Mouse (Mus musculus): ENCODE data around the gene Gm17949. TPM values are rescaled to one million over a fixed set of nuclear protein-coding genes. Genes with fewer than 3 reads are reported as not detected.

Gene Gm17949
- polyA plus RNA-seq, 1 experiment from 2014 or later = not detected

- ATAC-seq (ENCODE audit: low FRiP score) (no peak), DNase-seq (ENCODE audit: low spot score) (no peak)
- H3K4me2 ChIP-seq (replicated peaks; ENCODE audit: low read depth, low read length) = no peak overlapping the region
- 74% methylated on average over 3 of the region's 3 CpGs for WGBS
- H3K9ac ChIP-seq (ENCODE audit: low read depth, low read length) = no peak overlapping the region
- no peaks in the 10 kb centered on the region for H3K36me3 ChIP-seq (ENCODE audit: control insufficient read depth, insufficient read depth, low read length)
- no peaks in the 10 kb centered on the region for H3K9me3 ChIP-seq (ENCODE audit: control insufficient read depth, low read length)
- no peak overlapping the region for H3K4me3 ChIP-seq (ENCODE audit: low read depth, low read length)
- H3K4me1 ChIP-seq (replicated peaks; ENCODE audit: control insufficient read depth, insufficient read depth, low read length) = no peaks in the 10 kb centered on the region
- H3K27me3 ChIP-seq (ENCODE audit: control insufficient read depth, insufficient read depth, low read length) = no peaks in the 10 kb centered on the region
- no peak overlapping the region for H3K27ac ChIP-seq (ENCODE audit: low read depth, low read length)
Observed at GRCm38 (mm10) chr17:56975391-56975790, 35.9 kb upstream of the Gm17949 start.

GRCm38 (mm10) chr17:56976531-56977390 lies 34.5 kb upstream of the Gm17949 start:
- Histone ChIP-seq H3K4me2 (replicated peaks; ENCODE audit: low read depth, low read length) (no peak overlapping the region), H3K4me1 (replicated peaks; ENCODE audit: control insufficient read depth, insufficient read depth, low read length) (no peaks in the 10 kb centered on the region), H3K36me3 (ENCODE audit: control insufficient read depth, insufficient read depth, low read length) (no peaks in the 10 kb centered on the region), H3K27ac (ENCODE audit: low read depth, low read length) (no peak overlapping the region), H3K9ac (ENCODE audit: low read depth, low read length) (no peak overlapping the region), H3K9me3 (ENCODE audit: control insufficient read depth, low read length) (no peaks in the 10 kb centered on the region), H3K4me3 (ENCODE audit: low read depth, low read length) (no peak overlapping the region), H3K27me3 (ENCODE audit: control insufficient read depth, insufficient read depth, low read length) (no peaks in the 10 kb centered on the region)
- ATAC-seq (ENCODE audit: low FRiP score) = no peak
- no peak for DNase-seq (ENCODE audit: low spot score)
- 77% methylated on average over 8 of the region's 8 CpGs for WGBS

- Histone ChIP-seq H3K27ac (ENCODE audit: low read depth, low read length) (no peak overlapping the region), H3K4me2 (replicated peaks; ENCODE audit: low read depth, low read length) (no peak overlapping the region), H3K27me3 (ENCODE audit: control insufficient read depth, insufficient read depth, low read length) (no peaks in the 10 kb centered on the region), H3K36me3 (ENCODE audit: control insufficient read depth, insufficient read depth, low read length) (no peaks in the 10 kb centered on the region), H3K9me3 (ENCODE audit: control insufficient read depth, low read length) (no peaks in the 10 kb centered on the region), H3K9ac (ENCODE audit: low read depth, low read length) (no peak overlapping the region), H3K4me1 (replicated peaks; ENCODE audit: control insufficient read depth, insufficient read depth, low read length) (no peaks in the 10 kb centered on the region), H3K4me3 (ENCODE audit: low read depth, low read length) (no peak overlapping the region)
- WGBS = 39% methylated on average over 7 of the region's 8 CpGs
- ATAC-seq (ENCODE audit: low FRiP score) = no peak
- no peak for DNase-seq (ENCODE audit: low spot score)
Observed at GRCm38 (mm10) chr17:56979524-56979923, 31.7 kb upstream of the Gm17949 start.

DNA sequence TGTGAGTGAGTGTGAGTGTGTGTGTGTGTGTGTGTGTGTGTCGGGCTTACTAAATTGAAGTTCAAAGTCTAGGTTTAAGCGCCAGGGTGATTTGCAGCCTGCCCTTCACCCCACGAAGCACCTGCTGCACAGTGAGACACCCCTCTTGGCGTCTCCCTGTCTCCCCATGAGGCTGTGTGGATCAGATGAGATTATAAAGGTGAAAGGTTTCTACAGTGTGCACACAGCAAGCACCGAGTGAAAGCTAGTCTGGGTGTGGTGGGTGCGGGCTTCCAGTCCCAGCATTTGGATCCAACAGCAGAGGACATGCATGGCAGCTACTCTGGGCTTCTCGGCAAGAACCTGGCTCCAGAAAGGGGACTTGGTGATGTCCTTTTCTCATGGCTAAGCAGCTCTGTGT lies 30.2 kb upstream of the Gm17949 start:
- no peaks in the 10 kb centered on the region for H3K36me3 ChIP-seq (ENCODE audit: control insufficient read depth, insufficient read depth, low read length)
- no peak for ATAC-seq (ENCODE audit: low FRiP score)
- DNase-seq (ENCODE audit: low spot score) = no peak
- no peak overlapping the region for H3K4me2 ChIP-seq (replicated peaks; ENCODE audit: low read depth, low read length)
- WGBS = 84% methylated on average over 7 of the region's 7 CpGs
- H3K9me3 ChIP-seq (ENCODE audit: control insufficient read depth, low read length) = no peaks in the 10 kb centered on the region
- no peaks in the 10 kb centered on the region for H3K27me3 ChIP-seq (ENCODE audit: control insufficient read depth, insufficient read depth, low read length)
- H3K4me1 ChIP-seq (replicated peaks; ENCODE audit: control insufficient read depth, insufficient read depth, low read length) = no peaks in the 10 kb centered on the region
- no peak overlapping the region for H3K9ac ChIP-seq (ENCODE audit: low read depth, low read length)
- H3K27ac ChIP-seq (ENCODE audit: low read depth, low read length) = no peak overlapping the region
- H3K4me3 ChIP-seq (ENCODE audit: low read depth, low read length) = no peak overlapping the region

GRCm38 (mm10) chr17:56982013-56982412 lies 29.3 kb upstream of the Gm17949 start, which contains the start of gene Acer1:
Acer1 (minus strand) TSS chr17:56982126.
- Histone ChIP-seq H3K4me2 (replicated peaks; ENCODE audit: low read depth, low read length) (no peak within 1 kb of the TSS), H3K27ac (ENCODE audit: low read depth, low read length) (no peak within 1 kb of the TSS), H3K27me3 (ENCODE audit: control insufficient read depth, insufficient read depth, low read length) (no peaks in the 10 kb centered on the region), H3K4me1 (replicated peaks; ENCODE audit: control insufficient read depth, insufficient read depth, low read length) (no peaks in the 10 kb centered on the region), H3K9me3 (ENCODE audit: control insufficient read depth, low read length) (no peaks in the 10 kb centered on the region), H3K9ac (ENCODE audit: low read depth, low read length) (no peak within 1 kb of the TSS), H3K36me3 (ENCODE audit: control insufficient read depth, insufficient read depth, low read length) (no peaks in the 10 kb centered on the region), H3K4me3 (ENCODE audit: low read depth, low read length) (no peak within 1 kb of the TSS)
- WGBS = 78% methylated on average over 5 of the region's 5 CpGs
- no peak for ATAC-seq (ENCODE audit: low FRiP score)
- DNase-seq (ENCODE audit: low spot score) = no peak

- H3K4me2 ChIP-seq (replicated peaks; ENCODE audit: low read depth, low read length) = no peak overlapping the region
- H3K9ac ChIP-seq (ENCODE audit: low read depth, low read length) = no peak overlapping the region
- DNase-seq (ENCODE audit: low spot score) (no peak), ATAC-seq (ENCODE audit: low FRiP score) (no peak)
- no peaks in the 10 kb centered on the region for H3K4me1 ChIP-seq (replicated peaks; ENCODE audit: control insufficient read depth, insufficient read depth, low read length)
- no peak overlapping the region for H3K4me3 ChIP-seq (ENCODE audit: low read depth, low read length)
- no peak overlapping the region for H3K27ac ChIP-seq (ENCODE audit: low read depth, low read length)
- no peaks in the 10 kb centered on the region for H3K9me3 ChIP-seq (ENCODE audit: control insufficient read depth, low read length)
- 82% methylated on average over 9 of the region's 9 CpGs for WGBS
- H3K36me3 ChIP-seq (ENCODE audit: control insufficient read depth, insufficient read depth, low read length) = no peaks in the 10 kb centered on the region
- no peaks in the 10 kb centered on the region for H3K27me3 ChIP-seq (ENCODE audit: control insufficient read depth, insufficient read depth, low read length)
Observed at GRCm38 (mm10) chr17:56984886-56985285, 26.4 kb upstream of the Gm17949 start.

- Histone ChIP-seq H3K27ac (ENCODE audit: low read depth, low read length) (no peak overlapping the region), H3K4me2 (replicated peaks; ENCODE audit: low read depth, low read length) (no peak overlapping the region), H3K9me3 (ENCODE audit: control insufficient read depth, low read length) (no peaks in the 10 kb centered on the region), H3K4me3 (ENCODE audit: low read depth, low read length) (no peak overlapping the region), H3K36me3 (ENCODE audit: control insufficient read depth, insufficient read depth, low read length) (no peaks in the 10 kb centered on the region), H3K4me1 (replicated peaks; ENCODE audit: control insufficient read depth, insufficient read depth, low read length) (no peaks in the 10 kb centered on the region), H3K9ac (ENCODE audit: low read depth, low read length) (no peak overlapping the region), H3K27me3 (ENCODE audit: control insufficient read depth, insufficient read depth, low read length) (no peaks in the 10 kb centered on the region)
- DNase-seq (ENCODE audit: low spot score) = no peak
- WGBS = 75% methylated on average over 3 of the region's 3 CpGs
- no peak for ATAC-seq (ENCODE audit: low FRiP score)
Observed at GRCm38 (mm10) chr17:56985656-56986055, 25.6 kb upstream of the Gm17949 start.

DNA sequence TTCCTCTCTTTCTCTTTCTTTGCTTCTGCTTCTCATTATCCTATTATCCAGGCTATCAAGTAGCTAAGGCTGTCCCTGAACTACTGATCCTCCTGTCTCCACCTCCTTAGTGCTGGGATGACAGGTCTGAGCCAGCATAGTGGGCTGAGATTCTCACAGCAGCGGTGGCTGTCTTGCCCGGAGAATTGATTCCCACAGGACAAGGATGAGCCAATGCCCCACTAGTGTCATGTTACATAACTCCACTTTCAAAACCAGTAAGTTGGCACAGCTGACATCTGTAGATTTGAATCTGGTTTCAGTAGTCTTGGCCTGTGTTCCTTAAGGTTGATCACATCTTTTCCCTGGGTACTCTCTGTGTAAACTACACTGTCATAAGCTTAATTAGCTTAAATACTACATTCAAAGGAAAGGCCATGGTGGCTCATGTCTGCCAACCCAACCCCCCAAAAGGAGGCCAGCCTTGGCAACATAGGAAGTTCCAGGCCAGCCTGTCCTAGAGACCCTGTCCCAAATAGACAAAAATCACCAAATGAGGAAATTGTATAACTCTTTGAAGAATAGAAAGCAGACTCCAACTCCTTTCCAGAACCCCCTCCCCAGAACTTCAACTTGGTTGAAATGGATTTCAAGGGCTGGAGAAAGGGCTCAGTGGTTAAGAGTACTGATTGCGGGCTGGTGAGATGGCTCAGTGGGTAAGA lies 25.0 kb upstream of the Gm17949 start:
- Histone ChIP-seq H3K4me3 (ENCODE audit: low read depth, low read length) (no peak overlapping the region), H3K4me2 (replicated peaks; ENCODE audit: low read depth, low read length) (no peak overlapping the region), H3K9me3 (ENCODE audit: control insufficient read depth, low read length) (no peaks in the 10 kb centered on the region), H3K4me1 (replicated peaks; ENCODE audit: control insufficient read depth, insufficient read depth, low read length) (peaks cover 5% of the 10 kb centered on the region; the same call in 1 of the 2 replicates), H3K27me3 (ENCODE audit: control insufficient read depth, insufficient read depth, low read length) (no peaks in the 10 kb centered on the region; the same call in 1 of the 2 replicates), H3K27ac (ENCODE audit: low read depth, low read length) (no peak overlapping the region), H3K9ac (ENCODE audit: low read depth, low read length) (no peak overlapping the region), H3K36me3 (ENCODE audit: control insufficient read depth, insufficient read depth, low read length) (no peaks in the 10 kb centered on the region)
- ATAC-seq (ENCODE audit: low FRiP score) (no peak), DNase-seq (ENCODE audit: low spot score) (no peak)
- 90% methylated on average over 3 of the region's 3 CpGs for WGBS

Data from hindbrain, embryonic 11.5 days (tissue).